Mouse (Mus musculus) naive thymus-derived CD4-positive, alpha-beta T cell, adult 5 months (primary cell): ENCODE data around the gene Olfr675. TPM values are rescaled to one million over a fixed set of nuclear protein-coding genes. Genes with fewer than 3 reads are reported as not detected.

Experiments used
- polyA plus RNA-seq: library from polyadenylated mRNA; unstranded; fragments of 100-300 nt; shearing (Covaris generic); gene quantifications from one replicate; pipeline ENCODE4 v1.2.1, GENCODE M21; 2017

Olfr675 gene
- not detected for polyA plus RNA-seq

GRCm38 (mm10) chr7:105028360-105028759 lies at the start of gene Olfr675:
TSS of gene Olfr675 (minus strand) at chr7:105028460.

DNA sequence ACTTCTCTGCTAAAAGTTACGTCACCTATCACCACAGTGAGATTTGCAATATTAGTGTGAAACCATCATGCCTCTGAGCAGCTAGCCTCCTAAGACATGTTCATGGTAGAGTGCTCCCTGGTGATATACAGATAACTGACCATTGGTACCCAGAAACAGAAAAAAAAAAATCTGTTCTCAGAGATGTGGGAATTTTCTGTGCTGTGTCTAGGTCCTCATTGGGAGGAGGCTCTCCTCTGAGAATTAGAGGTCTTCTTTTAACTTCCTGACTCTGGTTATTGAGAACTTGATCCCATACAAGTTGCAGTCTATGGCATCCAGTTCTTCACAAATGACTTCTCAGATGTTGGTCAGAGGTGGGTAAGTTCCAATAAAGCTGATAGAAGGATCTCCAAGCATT lies 35.9 kb upstream of the Olfr675 start, which contains the start of gene Olfr678:
Gene Olfr678, plus strand, starts transcription at position 301 of the 400 bp plus-strand sequence.

GRCm38 (mm10) chr7:105032398-105032797 lies 4.1 kb upstream of the Olfr675 start, which contains the start of gene Olfr676:
TSS of gene Olfr676 (plus strand) at chr7:105032698.

DNA sequence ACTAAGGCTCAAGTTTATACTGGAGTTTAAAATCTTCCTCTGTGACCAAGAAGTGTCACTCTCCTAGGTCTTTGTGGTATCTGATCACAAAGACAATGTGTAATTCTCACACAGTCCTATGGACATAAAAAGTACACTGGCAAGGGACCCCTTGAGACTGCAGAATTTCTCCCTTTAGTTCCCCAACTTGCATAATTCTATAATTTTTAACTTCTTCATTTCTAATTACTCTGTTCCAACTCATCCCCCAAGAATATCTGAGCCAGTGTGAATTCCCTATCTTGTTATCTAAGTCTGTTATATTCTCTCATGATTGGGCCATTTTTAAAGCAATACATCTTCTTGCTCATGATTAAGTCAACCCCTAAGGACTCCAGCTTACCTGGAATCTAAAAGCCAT lies 26.3 kb downstream of the Olfr675 start, which contains the start of gene Olfr672:
Gene Olfr672, minus strand, starts transcription at position 101 of the 400 bp plus-strand sequence.

GRCm38 (mm10) chr7:104979026-104979425 lies 49.2 kb downstream of the Olfr675 start, which contains the start of gene Olfr671:
TSS of gene Olfr671 (minus strand) at chr7:104979126.

Other genes with a start within 250 kb of the Olfr675 start
- not detected for gene Usp17lb, start 185.9 kb downstream of the Olfr675 start, polyA plus RNA-seq
- not detected for gene Usp17la, start 171.5 kb downstream of the Olfr675 start, polyA plus RNA-seq
- gene Olfr665, start 150.4 kb downstream of the Olfr675 start, polyA plus RNA-seq, result not detected
- gene Olfr666, start 132.5 kb downstream of the Olfr675 start, polyA plus RNA-seq, result not detected
- not detected for gene Olfr667, start 107.0 kb downstream of the Olfr675 start, polyA plus RNA-seq
- gene Olfr668, start 100.4 kb downstream of the Olfr675 start, polyA plus RNA-seq, result not detected
- gene Olfr669, start 94.2 kb downstream of the Olfr675 start, polyA plus RNA-seq, result not detected
- not detected for gene Olfr670, start 65.8 kb downstream of the Olfr675 start, polyA plus RNA-seq
- 0.17 TPM for gene Olfr671, start 49.3 kb downstream of the Olfr675 start, polyA plus RNA-seq
- gene Olfr672, start 26.4 kb downstream of the Olfr675 start, polyA plus RNA-seq, result not detected
- not detected for gene Olfr676, start 4.2 kb upstream of the Olfr675 start, polyA plus RNA-seq
- not detected for gene Olfr677, start 22.9 kb upstream of the Olfr675 start, polyA plus RNA-seq
- gene Olfr678, start 36.0 kb upstream of the Olfr675 start, polyA plus RNA-seq, result not detected
- not detected for gene Olfr679, start 52.7 kb upstream of the Olfr675 start, polyA plus RNA-seq
- not detected for gene Olfr680-ps1, start 64.4 kb upstream of the Olfr675 start, polyA plus RNA-seq
- gene Olfr681, start 88.4 kb upstream of the Olfr675 start, polyA plus RNA-seq, result not detected
- gene Olfr683, start 118.6 kb upstream of the Olfr675 start, polyA plus RNA-seq, result not detected
- not detected for gene Olfr684, start 135.2 kb upstream of the Olfr675 start, polyA plus RNA-seq
- gene Olfr685, start 157.6 kb upstream of the Olfr675 start, polyA plus RNA-seq, result not detected
- gene Olfr686, start 179.0 kb upstream of the Olfr675 start, polyA plus RNA-seq, result not detected